Mouse (Mus musculus): ENCODE results near the gene Nt5m.

GRCm38 (mm10) chr11:59803516-59803915, 35.7 kb upstream of the Nt5m start:
- TF ChIP-seq POLR2A (IDR thresholded peaks at IDR 0.05; ENCODE audit: low read depth, low read length) (no peak), CTCF (IDR thresholded peaks at IDR 0.05; ENCODE audit: extremely low read depth, insufficient read length, insufficient replicate concordance, low read depth, low read length) (no peak)
